Mouse (Mus musculus): ENCODE results near the gene Arhgap35. TPM values are rescaled to one million over a fixed set of nuclear protein-coding genes. Genes with fewer than 3 reads are reported as not detected.

Gene Arhgap35
- total RNA-seq, 1 experiment from 2014 or later, result 8.2 TPM

DNA sequence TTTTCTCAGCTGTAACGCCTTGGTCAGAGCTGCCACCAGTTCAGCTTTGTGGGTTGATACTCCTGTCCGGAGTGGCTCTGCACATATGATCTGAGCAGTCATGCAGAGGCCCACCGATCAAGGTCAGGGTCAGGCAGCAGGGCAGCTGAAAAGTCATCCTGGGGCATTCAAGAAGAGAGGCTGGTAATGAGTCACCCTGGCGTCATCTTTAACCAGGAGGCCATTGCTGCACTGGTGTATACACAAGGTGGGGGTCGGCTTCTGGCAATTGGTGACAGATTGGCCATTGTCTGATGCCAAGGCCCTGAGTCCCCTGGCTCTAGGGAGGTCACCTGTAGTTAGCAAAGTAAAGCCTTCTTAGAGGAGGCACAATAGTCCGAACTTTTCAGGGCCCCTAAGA lies 163.1 kb downstream of the Arhgap35 start:
- no peak for ATAC-seq (replicated peaks; ENCODE audit: insufficient number of reproducible peaks, low FRiP score, low TSS enrichment, poor library complexity, severe bottlenecking)

Other genes with a start within 250 kb of the Arhgap35 start
- gene Sae1, start 227.2 kb downstream of the Arhgap35 start, total RNA-seq (2017), result 108 to 150 TPM (median 134 TPM) in 3 replicates
- 20.4 to 63.1 TPM (median 27.4 TPM) in 3 replicates for gene Zc3h4, start 214.1 kb downstream of the Arhgap35 start, total RNA-seq (2017)
- gene Tmem160, start 162.2 kb downstream of the Arhgap35 start, total RNA-seq (2017), result 16.1 to 32.9 TPM (median 21.0 TPM) in 3 replicates
- not detected in 3 replicates for gene Npas1, start 137.3 kb downstream of the Arhgap35 start, total RNA-seq (2017)
- gene Ceacam15, start 60.7 kb upstream of the Arhgap35 start, total RNA-seq (2017), result not detected in 3 replicates
- not detected in 3 replicates for gene Ceacam9, start 106.9 kb upstream of the Arhgap35 start, total RNA-seq (2017)
- 59.7 to 77.7 TPM (median 69.6 TPM) in 3 replicates for gene Ap2s1, start 123.4 kb upstream of the Arhgap35 start, total RNA-seq (2017)
- gene Slc1a5, start 166.3 kb upstream of the Arhgap35 start, total RNA-seq (2017), result 40.9 to 71.2 TPM (median 56.6 TPM) in 3 replicates
- 70.9 to 99.8 TPM (median 71.5 TPM) in 3 replicates for gene Strn4, start 200.9 kb upstream of the Arhgap35 start, total RNA-seq (2017)
- gene Fkrp, start 201.7 kb upstream of the Arhgap35 start, total RNA-seq (2017), result 9.6 to 15.3 TPM (median 10.6 TPM) in 3 replicates
- 13.1 to 26.6 TPM (median 15.6 TPM) in 3 replicates for gene Prkd2, start 227.9 kb upstream of the Arhgap35 start, total RNA-seq (2017)

All from monocyte, adult 5-6 weeks (primary cell).